Mouse (Mus musculus): ENCODE data around the gene Sarnp. TPM values are rescaled to one million over a fixed set of nuclear protein-coding genes. Genes with fewer than 3 reads are reported as not detected.

Gene Sarnp
- polyA plus RNA-seq, 1 experiment = 12.3 TPM

DNA sequence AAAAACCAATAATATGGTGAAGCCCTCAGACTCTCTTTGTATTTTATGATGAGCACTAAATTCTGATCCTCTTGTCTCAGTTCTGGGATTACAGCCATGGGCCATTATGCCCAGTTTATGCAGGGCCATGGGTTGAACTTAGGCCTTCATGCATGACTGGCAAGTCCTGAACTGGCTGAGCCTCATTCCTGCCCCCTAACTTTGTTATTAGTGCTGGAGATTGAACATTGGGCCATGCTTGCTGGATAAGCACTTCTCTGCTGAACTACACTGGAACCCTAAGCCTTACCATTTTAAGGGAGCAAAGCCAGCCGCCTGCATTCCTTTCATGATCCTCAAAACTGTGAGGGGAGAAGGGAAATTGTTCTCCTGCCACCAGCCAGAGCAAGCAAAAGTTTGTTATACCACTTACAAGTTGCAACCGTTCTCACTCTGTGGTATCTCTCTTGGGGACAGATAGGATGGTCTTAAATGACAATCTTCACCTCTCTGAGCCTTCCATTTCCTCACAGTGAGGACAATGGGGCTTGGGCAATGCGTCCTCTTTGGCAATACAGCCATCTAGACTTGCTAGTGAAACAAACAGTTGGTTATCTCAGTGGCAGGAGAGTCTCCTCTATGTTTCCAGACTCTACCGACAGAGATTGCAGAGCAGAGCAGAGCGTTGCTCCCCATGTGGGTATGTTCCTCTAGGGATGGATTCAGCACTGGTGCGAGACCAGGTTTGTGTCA is 82.8 kb downstream of the Sarnp start:
- no peak overlapping the region for H3K27ac ChIP-seq (ENCODE audit: control insufficient read depth, insufficient read depth, low read length)
- 95% methylated on average over 6 of the region's 6 CpGs for WGBS
- no peak for TF ChIP-seq POLR2A (IDR thresholded peaks at IDR 0.05; ENCODE audit: control insufficient read depth, extremely low read depth, insufficient read depth, low read length, poor library complexity)
- no peak for TF ChIP-seq CTCF (IDR thresholded peaks at IDR 0.05; ENCODE audit: borderline replicate concordance, control insufficient read depth, extremely low read depth, insufficient read depth, low read length, poor library complexity)
- DNase-seq = no peak
- peaks cover 11% of the 10 kb centered on the region for H3K4me1 ChIP-seq (replicated peaks; ENCODE audit: control insufficient read depth, insufficient read depth, low read length)
- H3K4me3 ChIP-seq (ENCODE audit: control insufficient read depth, insufficient read depth, low read length) = no peak overlapping the region
- H3K27me3 ChIP-seq (ENCODE audit: control insufficient read depth, insufficient read depth, low read length) = no peaks in the 10 kb centered on the region; the same call in 1 of the 2 replicates
- no peaks in the 10 kb centered on the region for H3K36me3 ChIP-seq (ENCODE audit: control insufficient read depth, insufficient read depth, low read length)

DNA sequence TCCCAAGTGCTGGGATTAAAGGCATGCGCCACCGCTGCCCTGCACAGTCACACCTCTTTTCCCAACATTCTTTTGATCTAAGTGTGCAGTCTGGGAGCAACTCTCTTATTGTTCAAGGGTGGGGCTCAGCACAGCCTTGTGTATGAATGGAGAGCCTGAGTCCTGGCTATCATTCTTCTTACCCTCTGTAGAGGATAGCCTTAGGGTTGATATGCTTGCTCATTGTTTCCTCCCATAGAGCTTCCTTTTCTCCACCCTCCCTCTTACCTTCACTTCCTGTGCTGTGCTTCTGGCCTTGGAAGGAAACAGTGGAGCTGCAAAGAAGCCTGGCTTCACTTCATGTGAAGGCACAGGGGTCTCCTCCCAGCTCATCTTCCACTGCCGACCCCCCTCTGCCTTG is 83.6 kb downstream of the Sarnp start, which contains the start of gene Cd63:
Gene Cd63, plus strand, starts transcription at position 292 of the 400 bp plus-strand sequence.
- H3K4me3 ChIP-seq (ENCODE audit: control insufficient read depth, insufficient read depth, low read length) = no peak within 1 kb of the TSS
- TF ChIP-seq POLR2A (IDR thresholded peaks at IDR 0.05; ENCODE audit: control insufficient read depth, extremely low read depth, insufficient read depth, low read length, poor library complexity) (no peak), CTCF (IDR thresholded peaks at IDR 0.05; ENCODE audit: borderline replicate concordance, control insufficient read depth, extremely low read depth, insufficient read depth, low read length, poor library complexity) (no peak)

DNA sequence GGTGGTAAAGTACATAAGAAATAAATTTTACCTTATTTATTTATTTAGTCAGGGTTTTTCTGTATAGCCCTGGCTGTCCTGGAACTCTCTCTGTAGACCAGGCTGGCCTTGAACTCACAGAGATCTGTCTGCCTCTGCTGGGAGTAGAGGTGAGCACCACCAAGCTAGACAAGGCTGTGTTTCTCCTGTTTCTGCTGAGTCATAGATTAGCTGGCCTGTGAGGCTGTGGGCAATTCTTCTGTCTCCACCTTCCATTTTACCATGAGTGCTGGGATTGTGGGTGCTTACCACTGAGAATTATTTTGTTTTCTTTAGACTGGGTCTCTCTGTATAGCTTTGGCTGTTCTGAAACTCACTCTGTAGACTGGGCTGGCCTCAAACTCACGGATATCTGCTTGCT is 84.3 kb downstream of the Sarnp start:
- Histone ChIP-seq H3K4me3 (ENCODE audit: control insufficient read depth, insufficient read depth, low read length) (no peak overlapping the region), H3K36me3 (ENCODE audit: control insufficient read depth, insufficient read depth, low read length) (no peaks in the 10 kb centered on the region), H3K27me3 (ENCODE audit: control insufficient read depth, insufficient read depth, low read length) (no peaks in the 10 kb centered on the region; the same call in 1 of the 2 replicates), H3K27ac (ENCODE audit: control insufficient read depth, insufficient read depth, low read length) (no peak overlapping the region), H3K4me1 (replicated peaks; ENCODE audit: control insufficient read depth, insufficient read depth, low read length) (peaks cover 11% of the 10 kb centered on the region)
- no peak for TF ChIP-seq POLR2A (IDR thresholded peaks at IDR 0.05; ENCODE audit: control insufficient read depth, extremely low read depth, insufficient read depth, low read length, poor library complexity)
- no peak for TF ChIP-seq CTCF (IDR thresholded peaks at IDR 0.05; ENCODE audit: borderline replicate concordance, control insufficient read depth, extremely low read depth, insufficient read depth, low read length, poor library complexity)
- WGBS = 79% methylated on average over 1 of the region's 1 CpGs
- no peak for DNase-seq

More for the DNA sequence above, 83.6 kb downstream of the Sarnp start, which contains the start of gene Cd63:
- DNase-seq = no peak
- H3K27ac ChIP-seq (ENCODE audit: control insufficient read depth, insufficient read depth, low read length) = no peak within 1 kb of the TSS
- no peaks in the 10 kb centered on the region; the same call in 1 of the 2 replicates for H3K27me3 ChIP-seq (ENCODE audit: control insufficient read depth, insufficient read depth, low read length)
- no peaks in the 10 kb centered on the region for H3K36me3 ChIP-seq (ENCODE audit: control insufficient read depth, insufficient read depth, low read length)
- peaks cover 11% of the 10 kb centered on the region for H3K4me1 ChIP-seq (replicated peaks; ENCODE audit: control insufficient read depth, insufficient read depth, low read length)
- 83% methylated on average over 3 of the region's 3 CpGs for WGBS

DNA sequence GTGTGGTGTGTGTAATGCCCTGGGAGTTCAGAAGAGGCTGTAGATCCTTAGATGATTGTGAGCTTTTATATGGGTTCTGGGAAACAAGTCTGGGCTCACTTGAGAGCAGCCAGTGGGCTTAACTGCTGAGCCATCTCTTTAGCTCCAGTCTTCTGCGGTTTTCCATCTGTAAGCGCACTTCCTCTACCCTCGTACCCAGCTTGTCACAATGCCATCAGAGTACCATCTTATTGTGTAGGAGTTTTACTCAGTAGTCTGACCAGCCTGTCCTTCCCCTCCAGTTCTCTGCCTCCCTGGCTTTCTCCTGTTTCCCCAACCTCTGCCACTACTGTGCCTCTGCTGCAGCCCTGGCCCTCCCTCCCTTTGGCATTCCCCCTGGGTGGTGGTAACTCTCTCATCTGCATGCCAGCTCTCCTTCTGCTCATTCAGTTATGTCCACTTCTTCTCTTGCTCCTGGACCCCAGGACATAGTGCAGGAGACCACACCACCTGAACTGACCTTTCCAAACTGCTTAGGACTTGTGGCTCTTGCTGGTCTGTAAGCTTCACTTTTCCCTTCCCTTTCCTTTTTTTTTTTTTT is 85.4 kb downstream of the Sarnp start:
- no peak for TF ChIP-seq POLR2A (IDR thresholded peaks at IDR 0.05; ENCODE audit: control insufficient read depth, extremely low read depth, insufficient read depth, low read length, poor library complexity)
- TF ChIP-seq CTCF (IDR thresholded peaks at IDR 0.05; ENCODE audit: borderline replicate concordance, control insufficient read depth, extremely low read depth, insufficient read depth, low read length, poor library complexity) = no peak
- 15% methylated on average over 3 of the region's 3 CpGs for WGBS
- no peak overlapping the region for H3K27ac ChIP-seq (ENCODE audit: control insufficient read depth, insufficient read depth, low read length)
- DNase-seq = no peak
- no peak overlapping the region for H3K4me3 ChIP-seq (ENCODE audit: control insufficient read depth, insufficient read depth, low read length)
- peaks cover 11% of the 10 kb centered on the region for H3K4me1 ChIP-seq (replicated peaks; ENCODE audit: control insufficient read depth, insufficient read depth, low read length)
- H3K27me3 ChIP-seq (ENCODE audit: control insufficient read depth, insufficient read depth, low read length) = no peaks in the 10 kb centered on the region
- no peaks in the 10 kb centered on the region for H3K36me3 ChIP-seq (ENCODE audit: control insufficient read depth, insufficient read depth, low read length)

DNA sequence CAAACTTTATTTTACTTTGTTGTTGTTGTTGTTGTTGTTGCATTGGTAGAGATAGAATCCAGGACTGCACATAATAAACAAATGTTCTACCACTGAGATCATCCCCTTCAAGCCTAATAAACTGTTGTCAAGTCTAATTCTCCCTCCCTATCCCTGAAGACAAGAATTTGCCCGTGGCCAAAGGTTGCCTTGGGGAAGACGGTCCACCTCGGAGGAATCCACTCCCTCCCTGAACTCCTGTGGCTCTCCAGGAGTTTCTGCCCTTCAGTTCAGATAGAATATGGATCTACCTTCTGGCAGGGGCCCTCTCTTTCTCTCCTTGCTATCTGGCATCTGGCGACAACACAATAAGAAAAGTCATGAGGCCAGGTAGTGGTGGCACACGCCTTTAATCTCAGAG is 87.7 kb downstream of the Sarnp start:
- Histone ChIP-seq H3K36me3 (ENCODE audit: control insufficient read depth, insufficient read depth, low read length) (no peaks in the 10 kb centered on the region), H3K4me3 (ENCODE audit: control insufficient read depth, insufficient read depth, low read length) (no peak overlapping the region), H3K27me3 (ENCODE audit: control insufficient read depth, insufficient read depth, low read length) (peaks cover 14% of the 10 kb centered on the region), H3K4me1 (replicated peaks; ENCODE audit: control insufficient read depth, insufficient read depth, low read length) (peaks cover 11% of the 10 kb centered on the region), H3K27ac (ENCODE audit: control insufficient read depth, insufficient read depth, low read length) (no peak overlapping the region)
- 95% methylated on average over 5 of the region's 5 CpGs for WGBS
- TF ChIP-seq POLR2A (IDR thresholded peaks at IDR 0.05; ENCODE audit: control insufficient read depth, extremely low read depth, insufficient read depth, low read length, poor library complexity) (no peak), CTCF (IDR thresholded peaks at IDR 0.05; ENCODE audit: borderline replicate concordance, control insufficient read depth, extremely low read depth, insufficient read depth, low read length, poor library complexity) (no peak)
- no peak for DNase-seq

DNA sequence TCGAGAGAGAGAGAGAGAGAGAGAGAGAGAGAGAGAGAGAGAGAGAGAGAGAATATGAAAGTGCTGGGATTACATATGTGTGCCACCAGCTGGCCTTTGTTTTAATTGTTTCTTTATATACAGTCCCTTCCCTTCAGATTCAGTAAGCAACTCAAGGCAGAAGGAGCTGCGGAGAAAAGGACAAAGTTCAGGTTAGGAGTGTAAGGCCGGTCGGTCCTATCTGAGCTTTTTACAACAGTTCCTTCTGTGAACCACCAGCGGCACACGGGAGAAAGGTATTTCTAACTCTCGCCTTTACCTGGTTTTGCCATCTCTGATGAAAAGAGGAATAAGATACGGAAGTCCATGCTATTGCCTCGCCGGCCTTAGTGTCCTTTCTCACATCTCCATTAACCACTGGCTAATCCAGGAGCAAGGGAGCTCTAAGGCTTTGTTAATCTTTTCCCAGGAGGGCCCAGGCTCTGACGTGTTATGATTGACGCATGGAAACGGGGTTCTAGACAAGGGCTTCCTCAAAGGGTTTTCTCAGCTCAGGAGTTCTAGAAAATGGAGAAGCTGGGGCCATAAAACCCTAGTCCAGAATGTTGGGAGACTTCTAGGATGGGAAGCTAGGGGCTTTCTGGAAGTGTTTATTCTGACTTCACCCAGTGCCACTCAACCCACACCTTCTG is 91.8 kb downstream of the Sarnp start:
- Histone ChIP-seq H3K4me3 (ENCODE audit: control insufficient read depth, insufficient read depth, low read length) (no peak overlapping the region), H3K4me1 (replicated peaks; ENCODE audit: control insufficient read depth, insufficient read depth, low read length) (peaks cover 4% of the 10 kb centered on the region), H3K36me3 (ENCODE audit: control insufficient read depth, insufficient read depth, low read length) (no peaks in the 10 kb centered on the region), H3K27me3 (ENCODE audit: control insufficient read depth, insufficient read depth, low read length) (peaks cover 26% of the 10 kb centered on the region), H3K27ac (ENCODE audit: control insufficient read depth, insufficient read depth, low read length) (peak overlapping the region; percentile 37; the same call in 1 of the 2 replicates)
- no peak for TF ChIP-seq CTCF (IDR thresholded peaks at IDR 0.05; ENCODE audit: borderline replicate concordance, control insufficient read depth, extremely low read depth, insufficient read depth, low read length, poor library complexity)
- TF ChIP-seq POLR2A (IDR thresholded peaks at IDR 0.05; ENCODE audit: control insufficient read depth, extremely low read depth, insufficient read depth, low read length, poor library complexity) = no peak
- WGBS = 81% methylated on average over 13 of the region's 13 CpGs
- no peak for DNase-seq
